Mouse (Mus musculus) heart, embryonic 15.5 days (tissue): ENCODE results near the gene Ube3c. TPM values are rescaled to one million over a fixed set of nuclear protein-coding genes. Genes with fewer than 3 reads are reported as not detected.
"Not testable (repeated sequence)": the region's sequence is repeated elsewhere in the genome, so short reads cannot be mapped to it uniquely, and the experiment has no call there.

ENCODE experiments used
- ATAC-seq: fragments of 200-750 bp; cut with Nextera tagmentation; replicated peaks from 2 replicates; pipeline ENCODE4 v1.8.0; 2017; ENCODE audit warnings: low read depth, moderate TSS enrichment; ENCODE audit not compliant: insufficient number of reproducible peaks, insufficient read depth, low FRiP score
- H3K27ac ChIP-seq: fragments of 300-500 bp; sonication (generic); 2 replicates; pipeline ENCODE4 v1.5.1; 2015; ENCODE audit warnings: mild to moderate bottlenecking, inconsistent platforms
- H3K27me3 ChIP-seq: fragments of 300-500 bp; sonication (generic); 2 replicates; pipeline ENCODE4 v1.6.1; 2015; ENCODE audit warnings: inconsistent platforms
- H3K36me3 ChIP-seq: fragments of 300-500 bp; sonication (generic); 2 replicates; pipeline ENCODE4 v1.6.1; 2015; ENCODE audit warnings: mild to moderate bottlenecking, inconsistent platforms
- H3K4me1 ChIP-seq: fragments of 300-500 bp; sonication (generic); replicated peaks from 2 replicates; pipeline ENCODE4 v1.6.1; 2015; ENCODE audit warnings: inconsistent platforms
- H3K4me2 ChIP-seq: fragments of 300-500 bp; sonication (generic); 2 replicates; pipeline ENCODE4 v1.6.1; 2015; ENCODE audit warnings: inconsistent platforms, mild to moderate bottlenecking, moderate library complexity
- H3K4me3 ChIP-seq: fragments of 300-500 bp; sonication (generic); 2 replicates; pipeline ENCODE4 v1.5.1; 2015; ENCODE audit warnings: mild to moderate bottlenecking, inconsistent platforms
- H3K9ac ChIP-seq: fragments of 300-500 bp; sonication (generic); 2 replicates; pipeline ENCODE4 v1.6.1; 2015; ENCODE audit warnings: mild to moderate bottlenecking, inconsistent platforms
- H3K9me3 ChIP-seq: fragments of 300-500 bp; sonication (generic); replicated peaks from 2 replicates; pipeline ENCODE4 v1.6.1; 2016; ENCODE audit warnings: inconsistent platforms
- WGBS: fragments of 180-500 bp; shearing (Covaris S2); methylation state at CpG from one replicate; pipeline ENCODE4 v1.1.7; 2015; ENCODE audit warnings: mixed read lengths; 5-methylcytosine and 5-hydroxymethylcytosine counted together
- polyA plus RNA-seq: library from polyadenylated mRNA; unstranded; fragments of >200 nt; fragmentation: Nextera tagmentation; extraction: Ambion mirVana; gene quantifications from 2 replicates; pipeline ENCODE4 v1.2.1, GENCODE M21; 2015

Gene Ube3c
- polyA plus RNA-seq, 1 experiment from 2014 or later: 19.6 TPM

GRCm38 (mm10) chr5:29625610-29626009 is 56.6 kb downstream of the Ube3c start:
- WGBS: 85% methylated on average over 10 of the region's 10 CpGs
- Histone ChIP-seq H3K4me2 (no peak overlapping the region), H3K27ac (no peak overlapping the region), H3K36me3 (peaks cover 15% of the 10 kb centered on the region; the same call in 1 of the 2 replicates), H3K4me3 (no peak overlapping the region), H3K9ac (no peak overlapping the region), H3K27me3 (no peaks in the 10 kb centered on the region), H3K9me3 (no peaks in the 10 kb centered on the region), H3K4me1 (no peaks in the 10 kb centered on the region)
- no peak for ATAC-seq

- 88% methylated on average over 2 of the region's 2 CpGs for WGBS
- Histone ChIP-seq H3K36me3 (peaks cover 27% of the 10 kb centered on the region), H3K27ac (no peak overlapping the region), H3K9me3 (no peaks in the 10 kb centered on the region), H3K4me3 (no peak overlapping the region), H3K27me3 (no peaks in the 10 kb centered on the region), H3K4me2 (no peak overlapping the region), H3K4me1 (no peaks in the 10 kb centered on the region), H3K9ac (no peak overlapping the region)
- ATAC-seq: no peak
Measured at GRCm38 (mm10) chr5:29629941-29630340, 60.9 kb downstream of the Ube3c start.

- Histone ChIP-seq H3K4me3 (no peak overlapping the region), H3K27ac (no peak overlapping the region), H3K4me2 (no peak overlapping the region), H3K4me1 (no peaks in the 10 kb centered on the region), H3K27me3 (no peaks in the 10 kb centered on the region), H3K36me3 (peaks cover 23% of the 10 kb centered on the region), H3K9me3 (no peaks in the 10 kb centered on the region), H3K9ac (no peak overlapping the region)
- WGBS: 62% methylated on average over 3 of the region's 3 CpGs
- ATAC-seq: no peak
Measured at GRCm38 (mm10) chr5:29631711-29632110, 62.7 kb downstream of the Ube3c start.

- H3K9ac ChIP-seq: no peak overlapping the region
- H3K27ac ChIP-seq: no peak overlapping the region
- H3K36me3 ChIP-seq: peaks cover 49% of the 10 kb centered on the region
- no peaks in the 10 kb centered on the region for H3K27me3 ChIP-seq
- no peaks in the 10 kb centered on the region for H3K9me3 ChIP-seq
- no peaks in the 10 kb centered on the region for H3K4me1 ChIP-seq
- ATAC-seq: no peak
- H3K4me2 ChIP-seq: no peak overlapping the region
- no peak overlapping the region for H3K4me3 ChIP-seq
Measured at GRCm38 (mm10) chr5:29636298-29636697, 67.3 kb downstream of the Ube3c start.

GRCm38 (mm10) chr5:29636884-29637283 is 67.8 kb downstream of the Ube3c start:
- no peak overlapping the region for H3K9ac ChIP-seq
- no peaks in the 10 kb centered on the region for H3K4me1 ChIP-seq
- peaks cover 45% of the 10 kb centered on the region for H3K36me3 ChIP-seq
- no peak overlapping the region for H3K4me2 ChIP-seq
- no peaks in the 10 kb centered on the region for H3K9me3 ChIP-seq
- no peak for ATAC-seq
- no peak overlapping the region for H3K4me3 ChIP-seq
- H3K27me3 ChIP-seq: no peaks in the 10 kb centered on the region
- no peak overlapping the region for H3K27ac ChIP-seq

- Histone ChIP-seq H3K9ac (no peak overlapping the region), H3K4me2 (no peak overlapping the region), H3K4me1 (no peaks in the 10 kb centered on the region), H3K4me3 (no peak overlapping the region), H3K27me3 (no peaks in the 10 kb centered on the region), H3K9me3 (no peaks in the 10 kb centered on the region), H3K27ac (no peak overlapping the region), H3K36me3 (peaks cover 42% of the 10 kb centered on the region)
- WGBS: 83% methylated on average over 7 of the region's 7 CpGs
- no peak for ATAC-seq
Measured at GRCm38 (mm10) chr5:29641124-29641884, 72.3 kb downstream of the Ube3c start.

GRCm38 (mm10) chr5:29651696-29652095 is 82.7 kb downstream of the Ube3c start:
- Histone ChIP-seq H3K4me1 (no peaks in the 10 kb centered on the region), H3K4me2 (no peak overlapping the region), H3K27me3 (no peaks in the 10 kb centered on the region), H3K9ac (no peak overlapping the region), H3K4me3 (no peak overlapping the region), H3K36me3 (peaks cover 16% of the 10 kb centered on the region), H3K27ac (no peak overlapping the region), H3K9me3 (no peaks in the 10 kb centered on the region)
- ATAC-seq: no peak

GRCm38 (mm10) chr5:29657590-29658339 is 88.7 kb downstream of the Ube3c start:
- Histone ChIP-seq H3K9ac (no peak overlapping the region), H3K36me3 (peaks cover 30% of the 10 kb centered on the region), H3K9me3 (no peaks in the 10 kb centered on the region), H3K4me1 (no peaks in the 10 kb centered on the region), H3K27me3 (no peaks in the 10 kb centered on the region), H3K27ac (no peak overlapping the region), H3K4me3 (no peak overlapping the region), H3K4me2 (no peak overlapping the region)
- 78% methylated on average over 3 of the region's 3 CpGs for WGBS
- ATAC-seq: no peak

GRCm38 (mm10) chr5:29661246-29661645 is 92.2 kb downstream of the Ube3c start:
- H3K27me3 ChIP-seq, H3K4me2 ChIP-seq, H3K9me3 ChIP-seq, H3K4me1 ChIP-seq, H3K4me3 ChIP-seq, H3K27ac ChIP-seq, ATAC-seq, H3K9ac ChIP-seq: not testable (repeated sequence)
- WGBS: 91% methylated on average over 4 of the region's 4 CpGs
- peaks cover 55% of the 10 kb centered on the region for H3K36me3 ChIP-seq

- Histone ChIP-seq H3K27me3 (no peaks in the 10 kb centered on the region), H3K36me3 (peaks cover 71% of the 10 kb centered on the region), H3K9me3 (no peaks in the 10 kb centered on the region), H3K4me1 (no peaks in the 10 kb centered on the region; the same call in 1 of the 2 replicates), H3K4me3 (no peak overlapping the region), H3K9ac (no peak overlapping the region), H3K4me2 (no peak overlapping the region), H3K27ac (no peak overlapping the region)
- WGBS: 89% methylated on average over 2 of the region's 2 CpGs
- ATAC-seq: no peak
Measured at GRCm38 (mm10) chr5:29665391-29665790, 96.3 kb downstream of the Ube3c start.

GRCm38 (mm10) chr5:29672551-29672950 is 103.5 kb downstream of the Ube3c start:
- WGBS: 91% methylated on average over 4 of the region's 4 CpGs
- H3K4me2 ChIP-seq: no peak overlapping the region
- H3K9me3 ChIP-seq: no peaks in the 10 kb centered on the region
- no peak overlapping the region for H3K27ac ChIP-seq
- H3K9ac ChIP-seq: no peak overlapping the region
- ATAC-seq: no peak
- H3K4me3 ChIP-seq: no peak overlapping the region
- peaks cover 67% of the 10 kb centered on the region for H3K36me3 ChIP-seq
- no peaks in the 10 kb centered on the region for H3K27me3 ChIP-seq
- H3K4me1 ChIP-seq: no peaks in the 10 kb centered on the region

GRCm38 (mm10) chr5:29674305-29674704 is 105.3 kb downstream of the Ube3c start:
- Histone ChIP-seq H3K36me3 (peaks cover 52% of the 10 kb centered on the region), H3K4me3 (no peak overlapping the region), H3K4me2 (no peak overlapping the region), H3K27ac (no peak overlapping the region), H3K4me1 (no peaks in the 10 kb centered on the region), H3K9ac (no peak overlapping the region), H3K27me3 (no peaks in the 10 kb centered on the region), H3K9me3 (no peaks in the 10 kb centered on the region)
- WGBS: 94% methylated on average over 4 of the region's 4 CpGs
- no peak for ATAC-seq
